ENCODE assay signal across 10 mouse cellular contexts in genomic region chr17:83846301-83847021, GRCm38 (mm10). TPM values are rescaled to one million over a fixed set of nuclear protein-coding genes. Genes with fewer than 3 reads are reported as not detected.
DNase-seq lines count a peak whose midpoint lies in the region; TF ChIP-seq lines count a peak whose summit lies in the region.
"Had no signal": no experiment of that assay in that cellular context is flagged by ENCODE, and none has a peak within 500 bp of the region (broad histone marks: within the 10 kb centered on the region; RNA-seq: fewer than 3 reads in every experiment).

No protein-coding gene starts in this region.

- H3K27ac ChIP-seq in layer of hippocampus, adult 2 months: no peak overlapping the region
- H3K27ac ChIP-seq: gastrocnemius, adult 2 months had no signal

- H3K4me1 ChIP-seq in megakaryocyte, embryonic 14.5 days: peaks cover 46% of the 10 kb centered on the region

- no peaks in the 10 kb centered on the region for H3K9me3 ChIP-seq in megakaryocyte, embryonic 14.5 days

- H3K36me3 ChIP-seq in megakaryocyte, embryonic 14.5 days (replicated peaks; ENCODE audit: low read length): no peaks in the 10 kb centered on the region

- DNase-seq in 416B (ENCODE audit: low read depth): peak; percentile 62
- DNase-seq in B cell, adult 2 months: peak; percentile 82 to 85
- peak; percentile 96 for DNase-seq in kidney, adult 9 months
- DNase-seq in cerebellum, adult 8-10 months: no peak
- no peak for DNase-seq in layer of hippocampus, adult 2 months (ENCODE audit: low spot score in 2 of 2)
- DNase-seq in left cerebral cortex, adult 8-10 months (ENCODE audit: low spot score in 2 of 2): no peak
- DNase-seq in urinary bladder, postnatal 10 days (ENCODE audit: low spot score): no peak
- DNase-seq: gastrocnemius, adult 2 months had no signal

- no peak for TF ChIP-seq CTCF in layer of hippocampus, adult 2 months (conservative IDR thresholded peaks at IDR 0.05)

- peak overlapping the region; percentile 80 for H3K4me3 ChIP-seq in megakaryocyte, embryonic 14.5 days (replicated peaks)
- H3K4me3 ChIP-seq in layer of hippocampus, adult 2 months: no peak overlapping the region
- H3K4me3 ChIP-seq: gastrocnemius, adult 2 months; myocyte had no signal

- peaks cover 11% of the 10 kb centered on the region for H3K27me3 ChIP-seq in megakaryocyte, embryonic 14.5 days (replicated peaks)

RNA-seq across cellular contexts. Expression of gene Haao, which starts 1.3 kb away (rescaled TPM):
- polyA plus RNA-seq in megakaryocyte, embryonic 14.5 days (2012; ENCODE audit: insufficient read depth, low replicate concordance): 1.9 TPM in 1 of 2 replicates, not detected in the other
- total RNA-seq in layer of hippocampus, adult 2 months (2021): not detected
- under 1 TPM in 3 of 4 experiments, not detected in 1; 0.72 to 0.84 (median 0.78) TPM for total RNA-seq in left cerebral cortex, adult 8-10 months (2022)
- total RNA-seq: gastrocnemius, adult 2 months had no signal
- polyA plus RNA-seq: myocyte had no signal

Comparison
In these comparisons a context has a peak if more than half of its experiments do, and no peak if none do; other contexts are left out.
1. DNase-seq: peak in 416B (single experiment), B cell, adult 2 months (2 of 2) and kidney, adult 9 months (single experiment); none in cerebellum, adult 8-10 months (single experiment), layer of hippocampus, adult 2 months (0 of 2), left cerebral cortex, adult 8-10 months (0 of 2) and urinary bladder, postnatal 10 days (single experiment).